Mouse (Mus musculus): ENCODE measurements around the gene Metap2.

The Metap2 gene

DNA sequence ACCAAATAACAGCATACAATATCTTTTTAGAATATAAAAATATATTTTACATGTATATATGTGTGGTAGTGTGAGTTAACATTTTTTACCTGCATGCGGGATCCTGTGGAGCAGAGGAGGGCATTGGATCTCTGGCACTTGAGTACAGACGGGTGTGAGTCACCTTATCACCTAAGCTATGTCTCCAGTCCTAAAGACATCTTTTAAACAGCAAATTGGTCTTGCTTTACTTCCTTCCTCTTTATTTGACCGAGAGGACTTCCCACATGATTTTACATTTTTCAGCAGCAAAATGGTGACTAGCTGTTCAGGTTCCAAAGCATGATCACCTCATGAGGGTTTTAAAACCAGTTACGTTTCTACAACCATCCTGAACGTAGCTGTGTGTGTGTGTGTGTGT, 14.4 kb upstream of the Metap2 start:
- in situ Hi-C loops (cut with MboI): no loop called here

DNA sequence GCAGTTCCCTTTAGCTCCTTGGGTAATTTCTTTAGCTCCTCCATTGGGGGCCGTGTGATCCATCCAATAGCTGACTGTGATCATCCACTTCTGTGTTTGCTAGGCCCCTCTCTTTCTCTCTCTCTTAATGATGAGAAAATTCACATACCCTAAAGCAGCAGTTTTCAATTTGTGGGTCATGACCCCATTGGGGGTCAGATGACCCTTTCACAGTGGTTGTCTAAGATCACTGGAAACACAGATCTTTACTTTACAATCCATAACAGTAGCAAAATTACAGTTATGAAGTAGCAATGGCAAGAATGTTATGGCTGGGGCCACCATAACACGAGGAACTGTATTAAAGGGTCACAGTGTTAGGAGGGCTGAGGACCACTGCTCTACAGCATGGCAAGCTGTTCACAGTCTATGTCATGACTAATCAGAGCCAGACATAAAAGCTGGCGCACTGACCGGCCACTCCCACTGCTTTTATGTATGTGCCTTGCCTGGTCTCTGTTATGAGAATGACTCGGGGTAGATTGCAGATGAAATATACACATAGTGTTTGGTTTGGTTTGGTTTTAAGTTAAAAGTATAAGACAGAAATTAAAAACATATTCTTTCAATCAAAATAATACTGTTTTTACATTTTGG, 13.0 kb upstream of the Metap2 start:
- in situ Hi-C loops (cut with MboI): no loop called here

DNA sequence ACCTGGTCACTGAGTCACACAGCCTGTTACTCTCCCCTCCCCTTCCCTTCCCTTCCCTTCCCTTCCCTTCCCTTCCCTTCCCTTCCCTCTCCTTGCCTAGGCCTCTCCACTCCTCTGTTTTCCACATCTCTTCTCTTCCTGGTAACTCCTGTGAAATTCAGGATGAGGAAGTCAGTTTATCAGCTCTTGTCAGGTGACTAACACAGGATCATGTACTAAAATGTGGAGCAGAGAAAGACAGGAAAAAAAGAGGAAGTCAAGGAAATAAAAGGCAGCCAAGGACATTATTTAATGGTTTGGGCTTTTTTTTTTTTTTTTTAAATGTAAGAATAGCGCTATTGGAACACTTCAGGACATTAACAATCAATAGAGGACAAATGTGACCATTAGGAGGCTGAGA, 12.1 kb upstream of the Metap2 start:
- in situ Hi-C loops (cut with MboI): no loop called here

DNA sequence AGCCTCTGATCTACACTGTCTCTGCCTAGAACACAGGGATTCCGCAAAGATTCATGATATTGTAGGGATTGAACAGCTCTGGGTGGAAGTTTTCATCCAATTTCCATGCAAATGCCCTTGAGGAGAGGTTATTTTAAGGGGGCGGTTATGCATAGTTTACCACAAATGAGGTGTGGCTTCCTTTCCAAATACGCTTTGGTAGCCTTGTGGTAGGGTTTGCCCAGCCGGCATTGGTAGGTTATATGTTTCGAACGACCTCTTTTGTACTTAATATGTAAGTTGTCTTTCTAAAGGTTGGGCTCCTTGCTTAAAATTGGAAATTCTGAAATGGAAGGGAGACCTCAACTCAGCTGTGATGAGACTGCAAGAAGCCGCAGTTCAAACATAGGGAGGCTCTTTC, 11.6 kb upstream of the Metap2 start:
- in situ Hi-C loops (cut with MboI): no loop called here

DNA sequence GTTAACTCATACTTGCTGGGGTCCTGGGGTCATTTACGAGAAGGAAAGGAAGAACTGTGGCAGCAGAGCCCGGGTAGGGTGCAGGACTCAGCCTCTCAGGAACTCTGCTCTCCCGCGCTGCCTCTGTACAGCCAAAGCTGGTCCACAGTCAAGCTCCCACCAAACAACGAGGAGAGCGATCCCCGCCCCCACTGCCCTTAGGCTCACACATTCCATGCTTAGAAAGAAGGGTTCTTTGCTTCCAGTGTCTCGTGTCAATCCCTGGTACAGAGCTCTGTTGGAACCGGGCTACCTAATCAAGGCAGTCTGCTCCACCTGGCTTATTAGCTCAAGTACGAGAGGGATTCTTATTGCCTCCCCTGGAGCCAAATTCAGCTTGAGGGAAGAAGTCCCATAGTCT, 10.5 kb upstream of the Metap2 start:
- in situ Hi-C loops (cut with MboI): no loop called here

DNA sequence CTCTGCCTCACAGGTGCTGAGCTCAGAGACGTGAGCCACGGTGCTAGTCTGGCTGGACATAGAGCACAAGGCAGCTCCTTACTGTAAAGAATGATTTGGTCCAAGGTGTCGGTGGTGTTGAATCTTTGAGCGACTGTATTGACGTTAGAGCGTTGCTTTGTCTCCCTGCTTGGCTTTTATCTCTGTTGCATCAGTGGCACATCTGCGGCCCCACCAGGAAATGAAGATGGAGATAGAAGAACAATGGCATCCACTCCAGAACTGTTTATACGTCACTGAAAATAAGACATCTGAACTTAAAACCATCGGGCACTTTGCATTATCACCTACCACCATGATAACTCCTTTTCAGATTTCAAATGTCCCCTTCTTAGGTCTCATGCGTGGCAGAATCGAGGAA, 3.0 kb upstream of the Metap2 start:
- in situ Hi-C loops (cut with MboI): no loop called here

DNA sequence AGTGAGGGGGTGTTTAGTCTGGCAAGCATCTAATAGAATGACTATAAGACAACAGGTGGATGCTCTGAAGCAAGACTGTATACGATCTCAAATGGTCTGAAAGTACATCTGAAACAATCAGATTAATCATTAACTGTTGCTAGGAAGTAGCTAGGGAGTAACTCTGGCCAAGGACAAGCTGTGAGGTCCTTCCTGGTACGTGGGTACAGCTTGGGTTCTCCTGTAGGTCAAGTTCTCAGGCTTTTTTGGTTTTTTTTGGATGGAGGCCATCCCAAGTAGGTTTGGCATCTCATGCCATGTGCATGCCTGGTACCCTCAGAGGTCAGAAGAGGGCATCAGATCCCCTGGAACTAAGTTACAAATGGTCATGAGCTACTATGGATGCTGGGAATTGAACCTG, 2.4 kb upstream of the Metap2 start:
- in situ Hi-C loops (cut with MboI): no loop called here

DNA sequence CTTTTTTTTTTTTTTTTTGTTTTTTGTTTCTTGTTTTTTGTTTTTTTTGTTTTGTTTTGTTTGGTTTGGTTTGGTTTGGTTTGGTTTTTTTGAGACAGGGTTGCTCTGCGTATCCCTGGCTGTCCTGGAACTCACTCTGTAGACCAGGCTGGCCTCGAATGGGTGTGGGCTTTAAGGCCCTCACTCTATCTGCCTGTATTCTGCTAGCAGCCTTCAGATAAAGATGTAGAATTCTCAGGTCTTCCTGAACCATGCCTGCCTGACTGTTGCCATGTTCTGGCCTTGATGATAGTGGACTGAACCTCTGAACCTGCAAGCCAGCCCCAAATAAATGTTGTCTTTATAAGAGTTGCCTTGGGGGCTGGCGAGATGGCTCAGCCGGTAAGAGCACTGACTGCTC, 4.3 kb downstream of the Metap2 start:
- in situ Hi-C loops (cut with MboI): no loop called here

DNA sequence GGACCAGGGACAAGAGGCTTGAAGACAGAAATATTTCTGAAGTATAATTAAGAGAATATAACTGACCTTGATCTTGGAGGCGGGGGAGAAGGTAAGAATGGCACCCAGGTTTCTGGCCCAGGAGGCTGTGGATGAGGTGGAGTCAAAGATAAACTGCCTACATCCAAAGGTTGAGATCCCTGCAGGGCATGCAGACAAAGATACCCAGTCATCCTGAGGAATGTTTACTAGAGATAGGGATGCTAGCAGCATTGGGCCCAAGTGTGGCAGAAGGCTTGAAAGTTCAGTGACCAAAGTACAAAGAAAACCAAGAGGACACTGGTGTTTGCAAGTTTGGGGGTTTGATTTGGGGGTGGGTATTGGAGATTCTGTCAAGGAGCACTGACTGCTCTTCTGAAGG, 5.9 kb downstream of the Metap2 start:
- in situ Hi-C loops (cut with MboI): no loop called here

DNA sequence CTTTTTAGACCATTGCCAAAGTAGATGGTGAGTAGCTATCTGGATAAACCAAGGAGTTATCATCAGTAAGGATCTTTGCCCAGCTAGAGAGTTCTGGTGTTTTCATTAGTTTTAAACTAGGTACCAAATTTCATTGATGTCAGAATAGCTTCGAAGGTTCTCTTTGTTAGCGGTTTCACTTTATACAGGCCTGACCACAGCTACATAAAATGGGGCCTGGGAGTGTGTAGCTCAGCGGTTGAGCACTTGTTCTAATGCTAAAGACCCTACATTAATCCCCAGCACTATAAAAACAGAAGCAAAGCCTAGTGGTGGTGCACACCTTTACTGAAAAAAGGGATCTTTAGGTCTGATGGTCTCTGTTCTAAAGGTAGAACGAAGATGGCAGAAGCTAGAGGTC, 6.3 kb downstream of the Metap2 start:
- in situ Hi-C loops (cut with MboI): no loop called here

DNA sequence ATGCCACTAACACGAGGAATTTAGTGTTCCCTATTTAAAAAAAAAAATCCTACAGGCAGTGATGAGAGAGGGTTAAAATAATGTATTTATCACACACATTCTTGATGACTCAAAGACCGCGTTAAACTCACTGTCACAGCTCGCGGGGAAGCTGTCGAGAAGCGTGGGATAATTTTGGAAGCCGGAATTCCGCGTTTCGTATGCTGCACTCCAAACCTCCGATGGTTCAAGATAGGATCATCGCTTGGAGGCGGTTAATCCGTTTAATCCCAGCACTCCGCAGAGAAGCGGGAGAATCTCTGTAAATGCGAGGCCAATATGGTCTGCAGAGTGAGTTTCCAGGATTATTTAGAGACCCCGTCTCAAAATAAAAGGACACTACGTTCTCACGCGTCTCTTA, 6.9 kb downstream of the Metap2 start:
- in situ Hi-C loops (cut with MboI): no loop called here

DNA sequence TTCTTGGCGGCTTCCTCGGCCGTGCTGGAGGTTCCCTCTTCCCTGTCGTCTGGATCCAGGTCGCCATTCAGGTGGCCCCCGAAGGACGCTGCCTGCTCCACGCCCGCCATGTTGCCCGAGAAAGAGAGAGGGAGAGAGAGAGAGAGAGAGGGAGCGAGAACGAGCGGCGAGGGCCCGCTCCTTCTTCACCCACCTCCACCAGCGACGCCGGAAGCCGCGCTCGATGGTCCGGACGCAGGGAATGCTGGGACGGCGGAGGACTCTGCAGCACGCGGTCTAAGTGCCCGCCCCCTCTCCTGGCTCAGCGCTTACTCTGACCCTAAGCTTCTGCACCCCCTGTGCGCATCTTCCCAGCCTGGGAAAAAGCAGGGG, 7.3 kb downstream of the Metap2 start:
- in situ Hi-C loops (cut with MboI): no loop called here

DNA sequence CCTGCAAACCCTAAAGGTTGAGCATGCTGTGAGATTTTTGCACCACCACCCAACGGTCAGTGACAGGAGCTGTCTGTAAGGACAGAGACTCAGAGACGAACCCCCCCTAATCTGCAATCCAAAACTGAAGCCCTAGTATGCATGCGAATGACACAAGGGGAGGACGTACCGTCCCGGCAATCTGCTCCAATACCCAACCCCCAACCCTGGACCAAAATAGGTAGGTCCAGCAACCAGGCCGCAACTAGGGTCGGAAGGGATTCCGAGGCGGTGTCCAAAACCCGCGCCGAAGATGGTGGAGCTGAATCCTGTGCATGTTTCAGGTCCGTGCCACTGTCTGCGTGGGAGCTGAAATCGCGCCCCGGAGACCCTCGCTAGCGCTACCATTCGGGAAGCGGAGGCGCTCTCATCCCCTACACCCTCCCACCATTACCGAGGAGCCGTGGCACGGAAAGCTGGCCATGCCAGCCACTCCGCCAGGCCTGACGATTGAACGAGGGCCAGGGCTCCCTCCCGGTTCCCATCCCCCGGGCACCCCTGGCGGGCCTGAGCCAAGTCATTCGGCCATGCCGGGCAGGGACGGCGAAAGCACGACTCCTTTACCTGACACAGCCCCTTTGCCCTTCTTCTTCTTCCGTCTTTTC, 7.8 kb downstream of the Metap2 start:
- in situ Hi-C loops (cut with MboI): no loop called here

DNA sequence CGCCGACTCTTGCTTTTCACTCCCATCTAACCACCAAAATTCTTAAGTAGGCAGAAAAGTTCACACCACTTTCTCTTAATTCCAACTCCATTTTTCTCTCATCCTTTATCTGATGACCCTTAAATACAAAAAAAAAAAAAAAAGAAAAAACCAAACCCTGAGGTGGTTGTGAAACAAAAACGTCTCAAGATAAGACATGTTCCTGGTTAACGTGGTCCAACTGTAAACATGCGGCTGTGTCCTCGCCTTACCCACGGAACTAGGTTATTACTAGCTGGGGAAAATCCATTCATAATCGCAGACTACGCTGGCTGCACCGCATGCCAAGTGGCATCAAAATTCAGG, 8.3 kb downstream of the Metap2 start:
- in situ Hi-C loops (cut with MboI): no loop called here

DNA sequence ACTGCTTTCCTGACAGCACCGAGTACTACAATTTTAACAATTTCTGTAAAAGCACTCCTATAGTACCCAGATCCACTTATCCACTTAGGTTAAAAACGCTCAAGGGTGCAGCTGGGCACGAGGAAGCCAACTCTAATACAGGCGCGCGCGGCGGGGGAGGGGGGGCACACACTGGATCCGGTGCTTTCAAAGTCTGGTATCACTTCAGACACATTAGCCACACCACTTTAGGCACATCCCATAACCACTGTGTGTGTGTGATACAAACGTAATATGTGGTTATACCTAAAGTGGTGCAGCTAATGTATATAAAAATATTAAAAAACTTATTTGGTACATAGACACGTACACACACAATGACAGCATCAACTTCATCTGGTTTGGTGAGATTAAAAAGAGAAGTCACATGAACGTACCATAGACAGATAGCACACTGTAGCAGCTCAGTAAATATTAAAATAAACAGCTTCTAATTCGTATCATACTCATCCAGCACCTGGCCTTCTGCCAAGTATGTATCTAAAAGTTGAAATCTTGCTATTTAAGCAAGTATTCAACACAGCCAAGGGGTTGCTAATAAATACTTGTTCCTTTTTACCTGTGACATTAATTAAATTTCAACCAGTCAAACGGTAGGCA, 10.9 kb downstream of the Metap2 start:
- in situ Hi-C loops (cut with MboI): no loop called here

DNA sequence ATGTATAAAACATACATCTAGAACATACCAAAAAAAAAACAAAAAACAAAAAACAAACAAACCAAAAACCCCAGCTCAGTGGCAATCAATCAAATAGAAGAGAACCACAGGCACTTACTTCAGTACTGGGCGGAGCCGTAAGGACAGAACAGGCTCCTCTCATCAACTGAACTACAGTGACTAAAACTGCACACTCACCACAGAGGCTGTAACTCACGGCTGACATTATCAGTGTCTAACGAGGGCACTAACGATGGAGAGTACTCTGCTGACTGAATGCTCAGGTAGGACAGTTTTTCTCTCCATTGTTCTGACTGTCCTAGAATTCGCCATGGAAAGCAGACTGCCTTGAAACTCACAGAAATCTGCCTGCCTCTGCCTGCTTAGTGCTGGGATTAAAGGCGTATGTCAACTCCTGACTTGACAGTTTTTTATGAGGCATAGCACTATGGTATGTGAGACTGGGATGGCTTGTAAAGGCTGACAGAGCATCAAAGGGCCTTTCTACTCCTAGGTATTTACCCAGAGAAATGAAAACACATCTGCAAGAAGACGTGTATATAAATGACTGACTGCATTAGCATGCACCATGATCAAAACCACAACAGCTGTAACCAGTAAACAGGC, 14.0 kb downstream of the Metap2 start:
- in situ Hi-C loops (cut with MboI): no loop called here

DNA sequence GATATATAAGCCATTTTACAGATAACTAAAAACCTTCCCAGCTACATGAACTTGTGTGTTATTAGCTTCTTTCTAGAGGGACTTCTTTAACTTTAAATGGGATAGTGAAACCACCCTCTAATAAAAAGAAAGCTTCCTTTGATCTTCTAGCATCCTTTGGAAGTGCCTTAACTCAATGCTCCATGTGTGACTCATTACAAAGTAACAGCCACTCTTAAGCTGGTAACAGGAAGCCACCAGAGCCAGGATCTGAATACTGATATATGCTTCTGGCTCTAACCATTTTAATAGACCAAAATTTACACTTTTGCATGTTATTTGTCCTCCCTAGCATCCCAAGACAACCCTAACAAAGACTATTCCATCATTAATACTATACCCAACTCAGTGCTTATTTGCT, 15.0 kb downstream of the Metap2 start:
- in situ Hi-C loops (cut with MboI): no loop called here

DNA sequence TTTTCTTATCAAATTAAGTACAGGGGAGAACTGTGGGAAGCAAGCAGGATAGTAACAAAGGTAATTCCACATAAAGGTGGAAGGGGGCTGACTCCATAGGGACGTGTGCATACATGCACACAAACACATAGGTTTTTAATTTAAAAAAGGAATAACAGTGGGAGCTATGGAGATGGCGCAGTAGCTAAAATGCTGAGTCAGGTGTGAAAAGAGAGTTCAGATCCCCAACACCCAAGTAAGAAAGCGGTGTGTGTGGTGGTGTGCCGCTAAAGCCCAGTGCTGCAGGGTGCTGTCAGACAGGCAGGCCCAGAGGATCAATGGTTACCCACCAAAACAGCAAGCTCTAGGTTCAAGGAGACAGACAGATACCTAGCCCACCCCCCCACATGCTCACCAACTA, 18.2 kb downstream of the Metap2 start:
- in situ Hi-C loops (cut with MboI): no loop called here

DNA sequence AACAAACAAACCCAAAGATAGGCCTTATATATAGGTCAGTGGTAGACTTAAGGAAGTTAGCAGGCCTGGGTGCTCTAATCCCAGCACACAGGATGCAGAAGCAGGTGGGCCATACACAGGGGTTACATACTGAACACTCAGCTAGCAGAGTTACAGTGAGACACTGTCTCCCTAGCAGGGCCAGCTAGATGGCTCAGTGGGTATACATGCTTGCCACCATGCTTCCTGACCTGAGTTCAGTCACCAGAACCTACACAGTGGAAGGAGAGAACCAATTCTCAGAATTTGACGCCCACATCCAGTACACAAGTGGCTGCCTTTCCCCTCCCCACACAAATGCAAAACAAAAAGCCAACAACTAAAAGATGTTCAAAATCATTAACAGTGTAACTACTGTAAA, 20.1 kb downstream of the Metap2 start:
- in situ Hi-C loops (cut with MboI): no loop called here

DNA sequence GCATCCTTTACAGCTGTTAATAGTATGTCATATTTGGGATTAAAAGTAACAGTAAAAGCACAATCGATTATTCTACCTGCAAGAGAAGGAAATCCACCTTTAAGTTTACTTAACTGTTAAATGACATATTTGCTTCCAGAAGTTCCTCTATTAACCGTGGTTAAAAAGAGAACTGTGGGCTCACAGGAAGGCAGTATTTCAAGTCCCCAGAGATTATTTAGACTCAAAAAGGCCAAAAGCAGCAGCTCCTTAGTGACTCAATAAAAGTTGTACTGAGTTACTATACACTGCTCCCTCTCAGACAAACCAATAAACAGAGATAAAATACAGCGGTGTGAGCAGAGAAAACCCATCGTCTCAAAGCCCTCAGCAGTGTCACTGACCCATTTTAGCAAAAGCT, 28.0 kb downstream of the Metap2 start:
- in situ Hi-C loops (cut with MboI): no loop called here

DNA sequence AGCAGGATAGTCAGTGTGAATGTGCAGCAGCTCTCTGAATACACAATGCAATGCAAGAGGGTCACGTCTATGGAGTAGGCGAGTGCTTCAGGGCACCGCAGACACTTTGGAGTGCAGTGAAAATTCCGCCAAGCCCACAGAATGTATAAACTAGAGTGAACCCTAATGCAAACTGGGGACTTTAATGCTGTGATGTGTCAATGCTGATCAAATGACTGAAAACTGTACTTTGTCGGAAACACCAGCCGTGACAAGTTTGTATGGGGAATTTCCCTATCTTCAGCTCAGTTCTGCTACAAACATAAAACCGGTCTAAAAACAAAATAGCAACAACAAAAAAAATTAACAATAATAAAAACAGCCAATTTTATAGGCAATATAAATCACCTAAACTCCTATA, 28.5 kb downstream of the Metap2 start:
- in situ Hi-C loops (cut with MboI): no loop called here

DNA sequence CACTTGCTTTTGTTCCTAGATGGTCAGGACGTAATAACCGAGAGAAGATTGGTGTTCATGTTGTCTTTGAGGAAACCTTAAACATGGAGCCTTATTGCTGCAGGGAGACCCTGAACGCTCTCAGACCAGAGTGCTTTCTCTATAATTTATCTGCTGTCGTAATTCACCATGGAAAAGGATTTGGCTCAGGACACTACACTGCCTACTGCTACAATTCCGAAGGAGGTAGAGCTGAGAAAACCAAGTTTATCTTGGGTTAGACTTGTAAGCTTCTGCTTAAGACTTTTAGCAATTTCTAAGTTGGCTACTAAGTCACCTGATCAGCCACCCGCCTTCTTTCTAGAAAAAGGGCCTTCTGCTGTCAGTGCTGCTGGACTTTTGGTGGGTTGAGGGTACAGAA, 40.8 kb downstream of the Metap2 start:
- in situ Hi-C loops (cut with MboI): no loop called here

DNA sequence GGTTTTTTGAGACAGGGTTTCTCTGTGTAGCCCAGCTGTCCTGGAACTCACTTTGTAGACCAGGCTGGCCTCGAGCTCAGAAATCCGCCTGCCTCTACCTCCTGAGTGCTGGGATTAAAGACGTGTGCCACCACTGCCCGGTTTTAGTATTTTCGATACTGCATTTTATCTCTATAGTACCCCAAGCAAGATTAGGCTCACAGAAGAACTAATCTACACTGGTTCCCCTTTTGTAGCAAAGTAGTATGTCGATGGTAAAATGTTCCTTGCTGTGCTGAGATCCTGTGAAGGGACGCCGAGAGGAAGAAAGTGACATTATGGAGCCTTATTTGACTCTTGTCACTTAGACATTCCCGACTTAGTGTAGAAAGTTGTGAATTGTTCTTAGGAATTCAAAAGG, 41.8 kb downstream of the Metap2 start:
- in situ Hi-C loops (cut with MboI): no loop called here

DNA sequence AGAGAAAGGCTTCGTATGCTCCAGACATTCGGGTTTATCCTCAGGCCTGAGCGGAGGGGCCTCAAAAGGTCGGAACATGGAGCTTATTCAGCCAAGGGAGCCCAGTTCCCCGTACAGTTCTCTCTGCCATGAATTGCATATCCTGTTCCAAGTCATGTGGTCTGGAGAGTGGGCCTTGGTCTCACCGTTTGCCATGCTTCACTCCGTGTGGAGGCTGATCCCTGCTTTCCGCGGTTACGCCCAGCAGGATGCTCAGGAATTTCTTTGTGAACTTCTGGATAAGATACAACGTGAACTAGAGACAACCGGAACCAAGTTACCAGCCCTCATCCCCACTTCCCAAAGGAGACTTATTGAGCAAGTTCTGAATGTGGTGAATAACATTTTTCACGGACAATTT, 50.2 kb downstream of the Metap2 start:
- in situ Hi-C loops (cut with MboI): no loop called here

Data from mature B cell (primary cell).